Mouse (Mus musculus): ENCODE data around the gene Rnf157. TPM values are rescaled to one million over a fixed set of nuclear protein-coding genes. Genes with fewer than 3 reads are reported as not detected.

Rnf157 gene
- polyA plus RNA-seq, 1 experiment: 7.2 TPM

GRCm38 (mm10) chr11:116306126-116306982, 106.5 kb downstream of the Rnf157 start:
- peak; percentile 75 for TF ChIP-seq POLR2A (IDR thresholded peaks at IDR 0.05; ENCODE audit: control insufficient read depth, low read depth, low read length)
- no peak for TF ChIP-seq CTCF (IDR thresholded peaks at IDR 0.05; ENCODE audit: control insufficient read depth, insufficient read depth, insufficient replicate concordance, low read depth, low read length)
- peaks cover 12% of the 10 kb centered on the region for H3K4me1 ChIP-seq (ENCODE audit: control insufficient read depth, insufficient read depth, low read length)
- no peaks in the 10 kb centered on the region for H3K27me3 ChIP-seq (ENCODE audit: control insufficient read depth, insufficient read depth, low read length)
- peaks cover 2% of the 10 kb centered on the region for H3K36me3 ChIP-seq (ENCODE audit: control insufficient read depth, insufficient read depth, low read length)
- H3K4me3 ChIP-seq (ENCODE audit: control insufficient read depth, low read depth, low read length): peak overlapping the region; percentile 94
- H3K27ac ChIP-seq (ENCODE audit: control insufficient read depth, insufficient read depth, low read depth, low read length): peak overlapping the region; percentile 78

DNA sequence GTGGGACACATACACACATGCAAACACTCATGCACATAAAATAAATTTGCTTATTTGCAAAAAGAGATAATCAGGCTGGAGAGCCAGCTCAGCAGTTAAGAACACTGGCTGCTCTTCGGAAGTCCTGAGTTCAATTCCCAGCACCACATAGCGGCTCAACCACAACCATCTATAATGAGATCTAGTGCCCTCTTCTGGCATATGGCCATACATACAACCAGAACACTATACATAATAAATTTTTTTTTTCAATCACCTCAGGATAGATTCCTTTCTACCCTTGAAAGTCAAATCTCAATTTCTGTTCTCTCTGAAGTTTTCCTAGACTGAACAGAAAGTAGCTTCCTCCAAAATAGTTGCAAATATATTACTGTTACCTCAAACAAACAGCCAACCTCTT, 107.4 kb downstream of the Rnf157 start:
- no peak overlapping the region for H3K27ac ChIP-seq (ENCODE audit: control insufficient read depth, insufficient read depth, low read depth, low read length)
- TF ChIP-seq POLR2A (IDR thresholded peaks at IDR 0.05; ENCODE audit: control insufficient read depth, low read depth, low read length): no peak
- TF ChIP-seq CTCF (IDR thresholded peaks at IDR 0.05; ENCODE audit: control insufficient read depth, insufficient read depth, insufficient replicate concordance, low read depth, low read length): no peak
- no peak overlapping the region for H3K4me3 ChIP-seq (ENCODE audit: control insufficient read depth, low read depth, low read length)
- H3K36me3 ChIP-seq (ENCODE audit: control insufficient read depth, insufficient read depth, low read length): peaks cover 3% of the 10 kb centered on the region
- H3K4me1 ChIP-seq (ENCODE audit: control insufficient read depth, insufficient read depth, low read length): peaks cover 10% of the 10 kb centered on the region
- no peaks in the 10 kb centered on the region for H3K27me3 ChIP-seq (ENCODE audit: control insufficient read depth, insufficient read depth, low read length)

- H3K4me1 ChIP-seq (ENCODE audit: control insufficient read depth, insufficient read depth, low read length): no peaks in the 10 kb centered on the region; the same call in 1 of the 2 replicates
- TF ChIP-seq CTCF (IDR thresholded peaks at IDR 0.05; ENCODE audit: control insufficient read depth, insufficient read depth, insufficient replicate concordance, low read depth, low read length) (no peak), POLR2A (IDR thresholded peaks at IDR 0.05; ENCODE audit: control insufficient read depth, low read depth, low read length) (no peak)
- H3K4me3 ChIP-seq (ENCODE audit: control insufficient read depth, low read depth, low read length): no peak overlapping the region
- H3K27me3 ChIP-seq (ENCODE audit: control insufficient read depth, insufficient read depth, low read length): no peaks in the 10 kb centered on the region
- peaks cover 2% of the 10 kb centered on the region for H3K36me3 ChIP-seq (ENCODE audit: control insufficient read depth, insufficient read depth, low read length)
- no peak overlapping the region for H3K27ac ChIP-seq (ENCODE audit: control insufficient read depth, insufficient read depth, low read depth, low read length)
Observed at GRCm38 (mm10) chr11:116298621-116299020, 114.2 kb downstream of the Rnf157 start.

GRCm38 (mm10) chr11:116298221-116298620, 114.6 kb downstream of the Rnf157 start:
- H3K4me3 ChIP-seq (ENCODE audit: control insufficient read depth, low read depth, low read length): no peak overlapping the region
- H3K27me3 ChIP-seq (ENCODE audit: control insufficient read depth, insufficient read depth, low read length): no peaks in the 10 kb centered on the region
- H3K4me1 ChIP-seq (ENCODE audit: control insufficient read depth, insufficient read depth, low read length): no peaks in the 10 kb centered on the region; the same call in 1 of the 2 replicates
- TF ChIP-seq CTCF (IDR thresholded peaks at IDR 0.05; ENCODE audit: control insufficient read depth, insufficient read depth, insufficient replicate concordance, low read depth, low read length) (no peak), POLR2A (IDR thresholded peaks at IDR 0.05; ENCODE audit: control insufficient read depth, low read depth, low read length) (no peak)
- no peak overlapping the region for H3K27ac ChIP-seq (ENCODE audit: control insufficient read depth, insufficient read depth, low read depth, low read length)
- peaks cover 2% of the 10 kb centered on the region for H3K36me3 ChIP-seq (ENCODE audit: control insufficient read depth, insufficient read depth, low read length)

DNA sequence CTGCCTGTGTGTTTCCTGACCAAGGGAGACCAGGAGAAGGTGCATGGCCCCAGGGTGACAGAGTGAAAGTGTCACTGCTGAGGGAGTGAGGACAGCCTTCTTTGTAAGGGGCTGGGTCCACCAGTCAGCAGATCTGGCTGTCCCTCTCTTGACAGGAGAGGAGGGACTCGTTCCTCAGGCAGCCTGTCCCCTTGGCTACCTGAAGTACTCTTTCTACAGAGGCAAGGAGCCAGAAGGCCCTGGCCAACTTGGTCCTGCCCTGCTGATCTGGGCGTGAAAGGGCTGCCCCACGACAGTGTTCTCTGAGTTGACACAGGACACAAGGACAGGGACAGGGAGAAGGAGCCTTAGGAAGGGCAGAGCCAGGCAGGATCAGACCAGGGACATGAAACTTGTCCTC, 115.8 kb downstream of the Rnf157 start:
- no peaks in the 10 kb centered on the region for H3K27me3 ChIP-seq (ENCODE audit: control insufficient read depth, insufficient read depth, low read length)
- no peak overlapping the region for H3K27ac ChIP-seq (ENCODE audit: control insufficient read depth, insufficient read depth, low read depth, low read length)
- no peaks in the 10 kb centered on the region; the same call in 1 of the 2 replicates for H3K4me1 ChIP-seq (ENCODE audit: control insufficient read depth, insufficient read depth, low read length)
- no peak for TF ChIP-seq CTCF (IDR thresholded peaks at IDR 0.05; ENCODE audit: control insufficient read depth, insufficient read depth, insufficient replicate concordance, low read depth, low read length)
- no peak for TF ChIP-seq POLR2A (IDR thresholded peaks at IDR 0.05; ENCODE audit: control insufficient read depth, low read depth, low read length)
- H3K4me3 ChIP-seq (ENCODE audit: control insufficient read depth, low read depth, low read length): no peak overlapping the region
- H3K36me3 ChIP-seq (ENCODE audit: control insufficient read depth, insufficient read depth, low read length): peaks cover 2% of the 10 kb centered on the region

DNA sequence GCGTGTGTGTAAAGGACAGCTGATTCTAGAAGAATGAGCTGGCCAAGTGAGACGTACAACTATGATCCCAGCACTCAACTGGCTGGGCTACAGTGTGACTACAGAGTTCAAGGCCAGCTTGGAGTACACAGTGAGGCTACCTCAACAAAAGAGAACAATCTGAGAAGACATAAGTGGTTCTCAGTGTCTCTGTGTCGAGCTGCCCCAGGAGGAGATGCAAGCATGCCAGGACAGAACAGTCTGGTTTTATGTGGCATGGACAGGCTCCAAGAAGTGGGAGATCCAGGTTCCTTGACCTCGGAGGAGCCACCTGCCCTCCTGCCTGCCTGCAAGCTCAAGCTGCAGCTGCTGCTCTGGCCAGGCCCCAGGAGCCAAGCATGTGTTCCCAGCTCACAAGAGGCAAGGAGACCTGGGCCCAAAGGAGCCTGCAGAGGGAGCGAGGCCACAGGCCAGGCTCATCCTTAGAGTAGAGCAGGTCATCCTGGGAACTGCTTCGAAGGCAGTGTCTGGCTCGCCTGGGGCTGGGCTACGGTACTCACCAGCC, 116.6 kb downstream of the Rnf157 start:
- no peak for TF ChIP-seq CTCF (IDR thresholded peaks at IDR 0.05; ENCODE audit: control insufficient read depth, insufficient read depth, insufficient replicate concordance, low read depth, low read length)
- no peak for TF ChIP-seq POLR2A (IDR thresholded peaks at IDR 0.05; ENCODE audit: control insufficient read depth, low read depth, low read length)
- H3K36me3 ChIP-seq (ENCODE audit: control insufficient read depth, insufficient read depth, low read length): peaks cover 2% of the 10 kb centered on the region
- no peaks in the 10 kb centered on the region for H3K27me3 ChIP-seq (ENCODE audit: control insufficient read depth, insufficient read depth, low read length)
- peak overlapping the region; percentile 7 for H3K27ac ChIP-seq (ENCODE audit: control insufficient read depth, insufficient read depth, low read depth, low read length)
- no peaks in the 10 kb centered on the region; the same call in 1 of the 2 replicates for H3K4me1 ChIP-seq (ENCODE audit: control insufficient read depth, insufficient read depth, low read length)
- H3K4me3 ChIP-seq (ENCODE audit: control insufficient read depth, low read depth, low read length): no peak overlapping the region

DNA sequence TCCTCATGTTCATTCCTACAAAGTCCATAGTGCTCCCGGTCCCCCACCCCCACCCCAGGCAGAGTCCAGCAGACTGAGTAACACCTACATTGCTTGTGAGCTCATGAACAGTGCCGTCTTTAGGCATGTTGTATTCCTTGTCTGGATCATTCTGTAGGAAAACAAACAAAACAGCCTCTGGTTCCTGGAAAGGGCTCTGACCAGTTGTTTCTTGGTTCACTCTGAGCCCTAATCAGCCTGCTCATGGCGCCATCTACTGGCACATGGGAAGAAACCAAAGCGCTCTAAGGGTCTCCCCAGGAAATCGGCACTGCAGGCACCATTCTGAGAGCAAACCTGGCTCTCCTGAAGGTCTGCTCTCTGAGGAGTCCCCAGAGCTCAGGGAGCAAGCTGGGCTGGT, 118.5 kb downstream of the Rnf157 start:
- Histone ChIP-seq H3K4me3 (ENCODE audit: control insufficient read depth, low read depth, low read length) (no peak overlapping the region), H3K27me3 (ENCODE audit: control insufficient read depth, insufficient read depth, low read length) (no peaks in the 10 kb centered on the region), H3K36me3 (ENCODE audit: control insufficient read depth, insufficient read depth, low read length) (peaks cover 1% of the 10 kb centered on the region), H3K27ac (ENCODE audit: control insufficient read depth, insufficient read depth, low read depth, low read length) (no peak overlapping the region), H3K4me1 (ENCODE audit: control insufficient read depth, insufficient read depth, low read length) (no peaks in the 10 kb centered on the region; the same call in 1 of the 2 replicates)
- TF ChIP-seq CTCF (IDR thresholded peaks at IDR 0.05; ENCODE audit: control insufficient read depth, insufficient read depth, insufficient replicate concordance, low read depth, low read length) (peak; percentile 35; the same call in 1 of the 2 replicates), POLR2A (IDR thresholded peaks at IDR 0.05; ENCODE audit: control insufficient read depth, low read depth, low read length) (no peak)
